Mouse (Mus musculus): Measurements from ENCODE around the gene Omt2a. TPM values are rescaled to one million over a fixed set of nuclear protein-coding genes. Genes with fewer than 3 reads are reported as not detected.
"Not testable (repeated sequence)": the region's sequence is repeated elsewhere in the genome, so short reads cannot be mapped to it uniquely, and the experiment has no call there.

Gene Omt2a
- polyA plus RNA-seq, 1 experiment, result not detected

DNA sequence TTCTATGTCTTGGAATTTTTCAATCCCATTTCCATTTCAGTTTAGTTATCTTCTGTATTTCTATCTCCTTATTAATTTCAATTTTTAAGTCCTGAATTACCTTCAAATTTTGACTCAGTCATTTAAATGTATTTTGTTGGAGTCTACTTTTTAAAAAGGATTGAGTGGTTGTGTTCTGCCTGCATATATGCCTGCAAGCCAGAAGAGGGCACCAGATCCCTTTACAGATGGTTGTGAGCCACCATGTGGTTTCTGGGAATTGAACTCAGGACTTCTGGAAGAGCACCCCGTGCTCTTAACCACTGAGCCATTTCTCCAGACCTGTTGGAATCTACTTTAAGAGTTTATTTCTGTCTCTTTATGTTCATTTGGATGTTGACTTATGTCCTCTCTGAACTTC lies 4.9 kb upstream of the Omt2a start:
- no peak for TF ChIP-seq POLR2A (IDR thresholded peaks at IDR 0.05; ENCODE audit: borderline replicate concordance, insufficient read depth, low read length)
- no peak for TF ChIP-seq CTCF (IDR thresholded peaks at IDR 0.05; ENCODE audit: borderline replicate concordance, insufficient read depth, low read depth, low read length)
- 25% methylated on average over 1 of the region's 1 CpGs for WGBS
- H3K27me3 ChIP-seq (ENCODE audit: control insufficient read depth, insufficient read depth, low read length), result no peaks in the 10 kb centered on the region
- H3K27ac ChIP-seq (ENCODE audit: insufficient read depth, low read length), result no peak overlapping the region
- DNase-seq, result no peak
- H3K4me1 ChIP-seq (ENCODE audit: control insufficient read depth, insufficient read depth, low read length), result no peaks in the 10 kb centered on the region
- no peak overlapping the region for H3K4me3 ChIP-seq (replicated peaks; ENCODE audit: insufficient read depth, low read depth, low read length)

DNA sequence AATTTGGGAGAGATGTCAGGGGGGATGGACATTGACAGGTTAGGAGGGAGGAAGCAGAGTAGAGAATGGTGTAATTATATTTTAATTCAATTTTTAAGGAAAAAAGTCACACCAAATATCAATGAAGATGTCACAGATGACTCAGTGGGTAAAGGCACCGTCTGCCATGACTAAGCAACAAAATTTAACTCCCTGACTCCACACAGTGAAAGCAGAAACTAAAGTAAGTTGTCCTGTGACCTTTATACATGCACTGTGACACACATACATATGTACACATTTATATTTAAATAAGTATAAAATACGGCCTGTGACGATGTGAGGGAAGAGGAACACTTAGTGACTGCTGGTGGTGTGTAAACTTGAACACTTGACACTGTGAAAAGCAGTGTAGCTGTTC lies 6.5 kb downstream of the Omt2a start:
- not testable (repeated sequence) for H3K27me3 ChIP-seq (ENCODE audit: control insufficient read depth, insufficient read depth, low read length); DNase-seq; H3K27ac ChIP-seq (ENCODE audit: insufficient read depth, low read length); H3K4me1 ChIP-seq (ENCODE audit: control insufficient read depth, insufficient read depth, low read length); H3K4me3 ChIP-seq (replicated peaks; ENCODE audit: insufficient read depth, low read depth, low read length)
- whole genome bisulfite sequencing, result 87% methylated on average over 3 of the region's 3 CpGs

DNA sequence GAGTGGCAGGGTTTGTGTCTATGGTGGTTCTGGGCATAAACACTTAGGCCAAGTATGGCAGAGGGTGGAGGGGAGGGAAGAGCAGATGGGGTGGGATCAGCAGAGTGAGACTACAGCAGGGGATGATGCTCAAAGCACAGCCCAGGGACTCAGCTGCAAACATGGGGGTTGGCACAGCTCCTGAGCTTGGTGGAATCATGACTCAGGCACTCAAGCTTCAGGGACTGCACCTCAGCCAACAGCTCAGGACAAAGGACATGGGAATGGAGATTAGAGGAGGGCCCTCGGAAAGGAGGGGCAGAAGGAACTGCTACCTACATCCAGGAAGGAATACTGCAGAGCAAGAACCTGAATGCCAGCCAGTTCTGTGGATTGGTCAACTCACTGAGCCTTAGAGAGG lies 15.5 kb downstream of the Omt2a start:
- WGBS, result 23% methylated on average over 1 of the region's 1 CpGs
- not testable (repeated sequence) for DNase-seq; H3K27me3 ChIP-seq (ENCODE audit: control insufficient read depth, insufficient read depth, low read length); H3K27ac ChIP-seq (ENCODE audit: insufficient read depth, low read length); H3K4me1 ChIP-seq (ENCODE audit: control insufficient read depth, insufficient read depth, low read length); H3K4me3 ChIP-seq (replicated peaks; ENCODE audit: insufficient read depth, low read depth, low read length)

DNA sequence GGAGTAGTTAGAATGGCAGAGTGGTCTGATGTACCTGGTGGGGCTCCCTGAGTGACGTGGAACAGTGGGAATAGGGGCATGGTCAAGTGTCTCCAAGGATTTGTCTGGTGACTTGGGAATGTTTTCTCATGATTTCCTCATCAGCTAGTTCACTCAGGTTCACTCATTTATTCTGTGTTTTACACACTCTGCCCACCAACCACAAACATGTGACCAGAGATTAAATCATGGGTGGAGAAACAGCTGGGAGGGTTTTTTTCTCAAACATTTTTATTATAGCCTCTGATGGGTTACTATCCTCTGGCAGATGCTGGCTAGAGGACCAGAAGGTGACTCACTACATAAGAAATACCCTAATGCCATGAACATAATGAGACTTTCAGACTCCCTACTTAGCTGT lies 16.4 kb downstream of the Omt2a start:
- TF ChIP-seq POLR2A (IDR thresholded peaks at IDR 0.05; ENCODE audit: borderline replicate concordance, insufficient read depth, low read length) (no peak), CTCF (IDR thresholded peaks at IDR 0.05; ENCODE audit: borderline replicate concordance, insufficient read depth, low read depth, low read length) (no peak)
- H3K27ac ChIP-seq (ENCODE audit: insufficient read depth, low read length), result no peak overlapping the region
- H3K4me3 ChIP-seq (replicated peaks; ENCODE audit: insufficient read depth, low read depth, low read length), result no peak overlapping the region
- 92% methylated on average over 1 of the region's 1 CpGs for WGBS
- DNase-seq, result no peak
- H3K27me3 ChIP-seq (ENCODE audit: control insufficient read depth, insufficient read depth, low read length), result no peaks in the 10 kb centered on the region
- H3K4me1 ChIP-seq (ENCODE audit: control insufficient read depth, insufficient read depth, low read length), result no peaks in the 10 kb centered on the region

DNA sequence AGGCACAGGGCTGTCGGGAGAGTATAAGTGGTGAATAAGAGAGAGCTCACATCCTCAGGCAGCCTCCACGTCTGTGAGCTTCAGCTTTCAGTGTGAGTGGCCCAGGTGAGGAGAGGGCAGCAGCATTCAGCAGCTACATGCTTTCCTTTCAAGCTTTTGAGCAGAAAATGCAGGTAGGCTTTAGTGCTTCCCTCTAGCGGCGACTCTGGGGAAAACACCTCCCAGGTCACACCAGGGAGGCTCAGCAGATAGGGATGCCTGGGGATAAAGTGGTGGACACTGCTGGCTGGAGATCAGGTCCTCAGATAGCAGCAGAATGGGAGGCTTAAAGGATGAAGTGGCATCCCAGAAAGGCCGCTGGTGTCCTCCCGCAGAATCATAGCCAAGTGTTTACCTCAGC lies 18.5 kb downstream of the Omt2a start:
- not testable (repeated sequence) for H3K27ac ChIP-seq (ENCODE audit: insufficient read depth, low read length); H3K4me3 ChIP-seq (replicated peaks; ENCODE audit: insufficient read depth, low read depth, low read length); H3K27me3 ChIP-seq (ENCODE audit: control insufficient read depth, insufficient read depth, low read length); H3K4me1 ChIP-seq (ENCODE audit: control insufficient read depth, insufficient read depth, low read length)
- TF ChIP-seq CTCF (IDR thresholded peaks at IDR 0.05; ENCODE audit: borderline replicate concordance, insufficient read depth, low read depth, low read length), result peak; percentile 68
- 15% methylated on average over 6 of the region's 6 CpGs for WGBS
- peak; percentile 6 to 39 for DNase-seq

DNA sequence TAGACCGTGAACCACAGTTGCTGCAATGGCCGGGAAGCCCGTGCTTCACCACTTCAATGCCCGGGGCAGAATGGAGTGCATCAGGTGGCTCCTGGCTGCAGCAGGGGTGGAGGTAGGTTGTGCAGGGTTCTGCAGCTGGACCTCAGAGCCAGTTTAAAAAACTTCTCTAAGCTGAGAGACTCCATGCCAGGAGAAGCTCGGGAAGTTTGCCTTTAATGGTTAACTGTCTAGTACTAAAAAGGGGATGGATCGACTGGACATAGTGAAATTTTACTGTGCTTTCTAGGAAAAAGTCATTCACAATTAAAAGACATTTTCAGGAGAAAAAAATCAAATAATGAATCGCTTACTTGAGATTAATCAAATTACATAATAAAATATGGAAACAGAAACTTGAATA lies 19.8 kb downstream of the Omt2a start:
- not testable (repeated sequence) for H3K27ac ChIP-seq (ENCODE audit: insufficient read depth, low read length); DNase-seq; H3K4me3 ChIP-seq (replicated peaks; ENCODE audit: insufficient read depth, low read depth, low read length); H3K4me1 ChIP-seq (ENCODE audit: control insufficient read depth, insufficient read depth, low read length); H3K27me3 ChIP-seq (ENCODE audit: control insufficient read depth, insufficient read depth, low read length)
- WGBS, result 80% methylated on average over 7 of the region's 7 CpGs

DNA sequence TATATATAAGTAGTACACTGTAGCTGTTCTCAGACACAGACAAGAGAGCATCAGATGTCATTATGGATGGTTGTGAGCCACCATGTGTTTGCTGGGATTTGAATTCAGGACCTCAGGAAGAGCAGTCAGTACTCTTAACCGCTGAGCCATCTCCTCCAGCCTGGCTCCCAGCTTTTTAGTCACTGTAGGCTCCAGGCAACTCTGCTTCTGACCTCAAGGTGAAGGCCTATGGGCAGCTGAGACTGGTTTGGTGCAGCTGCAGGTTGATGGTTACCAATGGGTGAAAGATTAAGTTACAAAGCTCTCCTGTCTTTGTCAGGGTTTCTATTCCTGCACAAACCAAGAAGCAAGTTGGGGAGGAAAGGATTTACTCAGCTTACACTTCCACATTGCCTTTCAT lies 20.9 kb downstream of the Omt2a start:
- WGBS, result 76% methylated on average over 1 of the region's 1 CpGs
- not testable (repeated sequence) for H3K27ac ChIP-seq (ENCODE audit: insufficient read depth, low read length); H3K27me3 ChIP-seq (ENCODE audit: control insufficient read depth, insufficient read depth, low read length); DNase-seq; H3K4me1 ChIP-seq (ENCODE audit: control insufficient read depth, insufficient read depth, low read length); H3K4me3 ChIP-seq (replicated peaks; ENCODE audit: insufficient read depth, low read depth, low read length)

DNA sequence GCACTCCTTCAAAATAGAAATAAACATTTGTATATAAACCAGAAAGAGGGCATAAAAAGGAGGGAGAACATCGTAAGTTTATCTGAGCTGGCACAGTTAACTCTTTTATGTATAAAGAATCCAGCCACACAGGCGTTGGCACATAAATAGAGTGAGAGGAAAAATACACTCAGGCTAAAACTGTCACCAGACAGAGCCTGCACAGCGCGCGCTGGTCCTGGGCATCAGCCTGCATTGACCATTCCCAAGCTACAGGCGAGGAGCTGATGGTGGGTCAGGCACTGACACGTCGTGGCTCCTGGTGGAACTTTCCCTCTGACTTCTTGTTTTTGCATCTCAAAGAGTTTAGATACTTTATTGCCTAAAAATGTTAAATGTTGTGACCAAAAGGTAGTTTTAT lies 22.1 kb downstream of the Omt2a start:
- H3K4me3 ChIP-seq (replicated peaks; ENCODE audit: insufficient read depth, low read depth, low read length); DNase-seq; H3K27ac ChIP-seq (ENCODE audit: insufficient read depth, low read length); H3K27me3 ChIP-seq (ENCODE audit: control insufficient read depth, insufficient read depth, low read length); H3K4me1 ChIP-seq (ENCODE audit: control insufficient read depth, insufficient read depth, low read length): not testable (repeated sequence)
- 90% methylated on average over 8 of the region's 8 CpGs for WGBS

DNA sequence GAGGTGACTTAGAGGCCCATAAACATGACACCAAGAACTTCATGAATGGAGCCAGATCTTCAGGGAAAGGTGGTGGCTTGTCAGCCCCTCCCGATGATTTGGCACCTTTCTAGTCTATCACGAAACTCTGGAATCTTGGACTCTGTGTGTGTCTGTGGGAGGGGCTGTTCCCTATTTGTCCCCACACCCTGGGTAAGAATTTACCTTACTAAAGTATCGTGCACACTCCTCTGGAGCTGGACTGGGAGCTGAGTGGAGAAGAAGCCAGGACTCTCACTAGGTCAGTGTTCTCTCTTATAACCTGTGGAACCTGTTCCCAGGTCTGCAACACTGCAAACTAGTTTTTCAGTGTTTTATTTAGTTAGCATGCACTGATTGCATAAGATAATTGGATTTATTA lies 24.9 kb downstream of the Omt2a start, which contains the start of gene Gm10639:
Gm10639 (plus strand) TSS at position 201 of the 400 bp plus-strand sequence.
- H3K27ac ChIP-seq (ENCODE audit: insufficient read depth, low read length); H3K4me3 ChIP-seq (replicated peaks; ENCODE audit: insufficient read depth, low read depth, low read length); DNase-seq; H3K4me1 ChIP-seq (ENCODE audit: control insufficient read depth, insufficient read depth, low read length); H3K27me3 ChIP-seq (ENCODE audit: control insufficient read depth, insufficient read depth, low read length): not testable (repeated sequence)
- WGBS, result 73% methylated on average over 3 of the region's 3 CpGs

DNA sequence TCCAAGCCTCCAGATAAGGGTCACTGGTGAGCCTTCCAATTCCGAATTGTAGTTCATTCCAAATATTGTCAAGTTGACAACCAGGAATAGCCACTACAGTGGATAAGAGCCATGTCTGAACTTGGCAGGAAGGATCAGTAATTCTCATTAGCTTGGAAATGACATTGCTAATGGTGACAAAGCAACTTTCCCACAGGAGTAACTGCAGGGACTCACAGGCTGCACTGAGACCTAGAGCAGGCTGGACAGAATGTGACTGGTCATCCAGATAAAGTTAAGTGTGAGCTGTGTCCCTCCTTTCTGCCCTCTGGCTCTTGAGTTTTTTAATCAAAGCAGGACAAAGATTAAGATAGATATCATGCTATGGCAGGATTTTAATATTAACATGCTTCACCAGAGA lies 25.5 kb downstream of the Omt2a start:
- H3K27me3 ChIP-seq (ENCODE audit: control insufficient read depth, insufficient read depth, low read length); H3K4me1 ChIP-seq (ENCODE audit: control insufficient read depth, insufficient read depth, low read length); H3K27ac ChIP-seq (ENCODE audit: insufficient read depth, low read length); H3K4me3 ChIP-seq (replicated peaks; ENCODE audit: insufficient read depth, low read depth, low read length); DNase-seq: not testable (repeated sequence)
- 63% methylated on average over 1 of the region's 1 CpGs for WGBS

DNA sequence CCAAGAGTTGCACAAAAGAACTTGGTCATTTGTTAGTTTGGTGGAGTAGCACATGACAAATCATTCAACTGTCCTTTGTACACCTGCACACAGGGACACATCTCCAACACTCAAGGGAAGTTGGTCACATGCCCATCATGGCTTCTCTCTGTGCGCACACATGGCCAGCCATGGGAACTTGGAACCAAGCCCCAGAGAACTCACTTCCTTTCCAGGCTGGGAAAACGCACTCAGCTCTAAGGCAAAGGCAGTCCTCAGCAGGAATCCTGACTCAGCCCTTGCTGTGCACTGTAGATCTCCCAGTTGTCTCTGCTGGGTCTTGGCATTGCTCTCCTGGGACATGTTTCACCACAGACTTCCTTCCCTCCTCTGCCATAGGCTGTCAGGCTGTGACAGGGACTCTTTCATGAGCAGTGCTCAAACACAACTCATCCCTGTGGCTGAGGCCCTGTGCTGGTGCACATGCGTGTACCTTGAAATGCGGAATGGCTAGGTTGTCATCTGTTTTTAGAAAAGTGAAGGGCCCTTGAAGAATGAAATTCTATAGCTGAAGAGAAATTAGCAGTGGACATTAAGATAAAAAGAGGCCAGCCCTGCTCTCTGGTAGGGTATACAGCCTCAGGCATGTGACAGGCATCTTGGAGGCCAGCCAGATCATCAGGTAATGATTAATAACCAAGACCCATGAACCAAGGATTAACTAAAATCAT lies 32.4 kb downstream of the Omt2a start:
- H3K4me1 ChIP-seq (ENCODE audit: control insufficient read depth, insufficient read depth, low read length); H3K4me3 ChIP-seq (replicated peaks; ENCODE audit: insufficient read depth, low read depth, low read length); H3K27me3 ChIP-seq (ENCODE audit: control insufficient read depth, insufficient read depth, low read length); H3K27ac ChIP-seq (ENCODE audit: insufficient read depth, low read length): not testable (repeated sequence)
- peak in 1 of 2 experiments; percentile 4 for DNase-seq
- WGBS, result 44% methylated on average over 4 of the region's 4 CpGs

DNA sequence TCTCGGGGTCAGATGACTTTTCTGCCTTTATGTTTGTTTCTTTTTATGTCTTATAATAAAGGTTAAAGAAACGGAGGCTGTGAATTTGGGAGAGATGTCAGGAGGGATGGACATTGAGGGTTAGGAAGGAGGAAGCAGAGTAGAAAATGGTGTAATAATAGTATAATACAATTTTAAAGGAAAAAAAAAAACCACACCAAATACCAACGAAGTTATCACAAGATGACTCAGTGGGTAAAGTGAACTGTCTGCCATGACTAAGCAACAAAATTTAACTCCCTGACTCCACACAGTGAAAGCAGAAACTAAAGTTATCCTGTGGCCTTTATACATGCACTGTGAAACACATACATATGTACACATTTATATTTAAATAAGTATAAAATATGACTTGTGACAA lies 43.7 kb downstream of the Omt2a start:
- H3K27me3 ChIP-seq (ENCODE audit: control insufficient read depth, insufficient read depth, low read length); DNase-seq; H3K4me1 ChIP-seq (ENCODE audit: control insufficient read depth, insufficient read depth, low read length); H3K4me3 ChIP-seq (replicated peaks; ENCODE audit: insufficient read depth, low read depth, low read length); H3K27ac ChIP-seq (ENCODE audit: insufficient read depth, low read length): not testable (repeated sequence)
- WGBS, result 84% methylated on average over 3 of the region's 3 CpGs
